Mouse (Mus musculus) lung, embryonic 16.5 days (tissue): ENCODE measurements at regions not wholly inside any gene's neighbourhood (a gene's known extent, or its start where the extent isn't known, plus 50 kb on each side); places are given as distances from the start of the nearest gene placed in this dataset.

Experiments
- ATAC-seq: fragments of 200-750 bp; cut with Nextera tagmentation; 2 replicates; pipeline ENCODE4 v1.8.0; 2017; ENCODE audit warnings: low read depth, mild to moderate bottlenecking, moderate library complexity
- H3K27ac ChIP-seq: fragments of 300-500 bp; sonication (generic); 2 replicates; pipeline ENCODE4 v1.5.1; 2014; ENCODE audit warnings: mild to moderate bottlenecking, control low read depth, low read length
- H3K27me3 ChIP-seq: fragments of 300-500 bp; sonication (generic); 2 replicates; pipeline ENCODE4 v1.6.1; 2014; ENCODE audit warnings: low read depth, low read length, mixed read lengths; ENCODE audit not compliant: control insufficient read depth, insufficient read depth
- H3K36me3 ChIP-seq: fragments of 300-500 bp; sonication (generic); 2 replicates; pipeline ENCODE4 v1.6.1; 2014; ENCODE audit warnings: low read length; ENCODE audit not compliant: control insufficient read depth, insufficient read depth
- H3K4me1 ChIP-seq: fragments of 300-500 bp; sonication (generic); replicated peaks from 2 replicates; pipeline ENCODE4 v1.6.1; 2014; ENCODE audit warnings: low read length, mixed read lengths; ENCODE audit not compliant: control insufficient read depth, insufficient read depth
- H3K4me2 ChIP-seq: fragments of 300-500 bp; sonication (generic); 2 replicates; pipeline ENCODE4 v1.6.1; 2014; ENCODE audit warnings: low read depth, low read length, control low read depth
- H3K4me3 ChIP-seq: fragments of 300-500 bp; sonication (generic); 2 replicates; pipeline ENCODE4 v1.5.1; 2014; ENCODE audit warnings: mild to moderate bottlenecking, low read length, control low read depth
- H3K9ac ChIP-seq: fragments of 300-500 bp; sonication (generic); 2 replicates; pipeline ENCODE4 v1.6.1; 2014; ENCODE audit warnings: low read length, control low read depth
- H3K9me3 ChIP-seq: fragments of 300-500 bp; sonication (generic); 2 replicates; pipeline ENCODE4 v1.6.1; 2016; ENCODE audit warnings: low read length; ENCODE audit not compliant: control insufficient read depth
- WGBS: fragments of 180-500 bp; shearing (Covaris S2); extraction: QIAGEN DNeasy Blood & Tissue Kit; methylation state at CpG from one replicate; pipeline ENCODE4 v1.1.7; 2014; 5-methylcytosine and 5-hydroxymethylcytosine counted together

- H3K9me3 ChIP-seq: no peaks in the 10 kb centered on the region
- H3K4me2 ChIP-seq: no peak overlapping the region
- H3K27ac ChIP-seq: no peak overlapping the region
- H3K4me3 ChIP-seq: no peak overlapping the region
- WGBS: 52% methylated on average over 2 of the region's 2 CpGs
- H3K4me1 ChIP-seq: no peaks in the 10 kb centered on the region
- H3K9ac ChIP-seq: no peak overlapping the region
- no peaks in the 10 kb centered on the region for H3K27me3 ChIP-seq
- H3K36me3 ChIP-seq: no peaks in the 10 kb centered on the region
- no peak for ATAC-seq
These were observed 115.3 kb upstream of the Dock10 start for GRCm38 (mm10) chr1:80873596-80873995.

- Histone ChIP-seq H3K27ac (no peak overlapping the region), H3K4me1 (no peaks in the 10 kb centered on the region), H3K9ac (no peak overlapping the region), H3K4me3 (no peak overlapping the region), H3K27me3 (no peaks in the 10 kb centered on the region), H3K9me3 (no peaks in the 10 kb centered on the region), H3K36me3 (no peaks in the 10 kb centered on the region), H3K4me2 (no peak overlapping the region)
- no peak for ATAC-seq
These were observed 110.5 kb upstream of the Dock10 start for GRCm38 (mm10) chr1:80868805-80869204.

GRCm38 (mm10) chr1:80856981-80857380 lies 98.7 kb upstream of the Dock10 start:
- Histone ChIP-seq H3K9me3 (no peaks in the 10 kb centered on the region), H3K4me3 (no peak overlapping the region), H3K4me1 (peaks cover 12% of the 10 kb centered on the region), H3K27ac (no peak overlapping the region), H3K36me3 (no peaks in the 10 kb centered on the region), H3K9ac (no peak overlapping the region), H3K4me2 (no peak overlapping the region), H3K27me3 (no peaks in the 10 kb centered on the region)
- ATAC-seq: no peak
- 73% methylated on average over 2 of the region's 2 CpGs for WGBS

- ATAC-seq: peak; percentile 74
- no peaks in the 10 kb centered on the region for H3K27me3 ChIP-seq
- no peaks in the 10 kb centered on the region for H3K9me3 ChIP-seq
- H3K4me2 ChIP-seq: no peak overlapping the region
- no peak overlapping the region; the same call in 1 of the 2 replicates for H3K27ac ChIP-seq
- H3K9ac ChIP-seq: no peak overlapping the region
- no peaks in the 10 kb centered on the region for H3K36me3 ChIP-seq
- H3K4me1 ChIP-seq: peaks cover 12% of the 10 kb centered on the region
- 35% methylated on average over 2 of the region's 2 CpGs for WGBS
- no peak overlapping the region for H3K4me3 ChIP-seq
These were observed 96.8 kb upstream of the Dock10 start for GRCm38 (mm10) chr1:80854945-80855656.

GRCm38 (mm10) chr1:80854289-80854701 lies 96.0 kb upstream of the Dock10 start:
- Histone ChIP-seq H3K4me3 (no peak overlapping the region), H3K4me1 (peaks cover 12% of the 10 kb centered on the region), H3K9me3 (no peaks in the 10 kb centered on the region), H3K9ac (no peak overlapping the region), H3K27me3 (no peaks in the 10 kb centered on the region), H3K27ac (no peak overlapping the region), H3K36me3 (no peaks in the 10 kb centered on the region), H3K4me2 (0 out of 2 replicates have a peak overlapping the region, but pooled peaks have one; percentile 12)
- ATAC-seq: peak; percentile 81
- WGBS: 26% methylated on average over 7 of the region's 7 CpGs

- 59% methylated on average over 2 of the region's 2 CpGs for WGBS
- H3K9ac ChIP-seq: no peak overlapping the region
- H3K9me3 ChIP-seq: no peaks in the 10 kb centered on the region
- H3K4me1 ChIP-seq: peaks cover 12% of the 10 kb centered on the region
- H3K4me2 ChIP-seq: no peak overlapping the region
- H3K36me3 ChIP-seq: no peaks in the 10 kb centered on the region
- no peaks in the 10 kb centered on the region for H3K27me3 ChIP-seq
- H3K4me3 ChIP-seq: no peak overlapping the region
- no peak for ATAC-seq
- H3K27ac ChIP-seq: no peak overlapping the region
These were observed 94.4 kb upstream of the Dock10 start for GRCm38 (mm10) chr1:80852761-80853160.

- Histone ChIP-seq H3K27me3 (no peaks in the 10 kb centered on the region), H3K9ac (no peak overlapping the region), H3K4me1 (no peaks in the 10 kb centered on the region), H3K27ac (no peak overlapping the region), H3K4me3 (no peak overlapping the region), H3K9me3 (no peaks in the 10 kb centered on the region), H3K36me3 (no peaks in the 10 kb centered on the region), H3K4me2 (no peak overlapping the region)
- no peak for ATAC-seq
These were observed 72.0 kb upstream of the Dock10 start for GRCm38 (mm10) chr1:80830196-80830794.

- no peaks in the 10 kb centered on the region for H3K9me3 ChIP-seq
- ATAC-seq: no peak
- no peaks in the 10 kb centered on the region for H3K27me3 ChIP-seq
- H3K4me2 ChIP-seq: no peak overlapping the region
- H3K4me3 ChIP-seq: no peak overlapping the region
- no peaks in the 10 kb centered on the region for H3K36me3 ChIP-seq
- no peaks in the 10 kb centered on the region for H3K4me1 ChIP-seq
- H3K9ac ChIP-seq: no peak overlapping the region
- no peak overlapping the region for H3K27ac ChIP-seq
- 68% methylated on average over 1 of the region's 1 CpGs for WGBS
These were observed 68.1 kb upstream of the Dock10 start for GRCm38 (mm10) chr1:80826383-80826782.

GRCm38 (mm10) chr1:80823953-80824352 lies 65.6 kb upstream of the Dock10 start:
- H3K27me3 ChIP-seq: no peaks in the 10 kb centered on the region
- H3K27ac ChIP-seq: no peak overlapping the region
- H3K4me1 ChIP-seq: no peaks in the 10 kb centered on the region
- ATAC-seq: no peak
- no peaks in the 10 kb centered on the region for H3K36me3 ChIP-seq
- WGBS: 88% methylated on average over 3 of the region's 3 CpGs
- H3K9ac ChIP-seq: no peak overlapping the region
- no peak overlapping the region for H3K4me3 ChIP-seq
- no peaks in the 10 kb centered on the region for H3K9me3 ChIP-seq
- no peak overlapping the region for H3K4me2 ChIP-seq
